Mouse (Mus musculus): ENCODE data around the gene Tmem246.

The Tmem246 gene

GRCm38 (mm10) chr4:49572194-49572593 is 25.5 kb downstream of the Tmem246 start:
- no peak for DNase-seq

GRCm38 (mm10) chr4:49567613-49568012 is 30.1 kb downstream of the Tmem246 start:
- peak; percentile 78 to 87 for DNase-seq

GRCm38 (mm10) chr4:49559915-49560772 is 37.5 kb downstream of the Tmem246 start:
- peak; percentile 91 to 93 for DNase-seq

GRCm38 (mm10) chr4:49558181-49558580 is 39.5 kb downstream of the Tmem246 start:
- DNase-seq = no peak

- DNase-seq = no peak
These were observed 40.3 kb downstream of the Tmem246 start for GRCm38 (mm10) chr4:49557375-49557774.

GRCm38 (mm10) chr4:49553380-49553779 is 44.3 kb downstream of the Tmem246 start:
- DNase-seq = no peak

- DNase-seq = no peak
These were observed 48.3 kb downstream of the Tmem246 start, which contains the start of gene Aldob for GRCm38 (mm10) chr4:49549383-49549782. TSS of gene Aldob (minus strand) at chr4:49549546.

- DNase-seq = no peak
These were observed 50.0 kb downstream of the Tmem246 start for GRCm38 (mm10) chr4:49547544-49548219.

GRCm38 (mm10) chr4:49546873-49547543 is 50.7 kb downstream of the Tmem246 start:
- no peak for DNase-seq

- DNase-seq = no peak
These were observed 51.6 kb downstream of the Tmem246 start for GRCm38 (mm10) chr4:49546026-49546425.

GRCm38 (mm10) chr4:49540966-49541365 is 56.7 kb downstream of the Tmem246 start:
- peak; percentile 35 to 41 for DNase-seq

GRCm38 (mm10) chr4:49539665-49540064 is 58.0 kb downstream of the Tmem246 start:
- peak; percentile 7 to 12 for DNase-seq

GRCm38 (mm10) chr4:49536671-49537070 is 61.0 kb downstream of the Tmem246 start:
- no peak for DNase-seq

- DNase-seq = no peak
These were observed 61.9 kb downstream of the Tmem246 start for GRCm38 (mm10) chr4:49535675-49536294.

- DNase-seq = no peak
These were observed 62.6 kb downstream of the Tmem246 start for GRCm38 (mm10) chr4:49535036-49535435.

Data from cerebellum, postnatal 10 days (tissue).